Mouse (Mus musculus) G1E (cell line): ENCODE data around the gene Ttll10. TPM values are rescaled to one million over a fixed set of nuclear protein-coding genes. Genes with fewer than 3 reads are reported as not detected.

Source experiments
- ATAC-seq: 2 replicates; pipeline ENCODE4 v1.8.0; 2016; ENCODE audit warnings: mild to moderate bottlenecking; ENCODE audit not compliant: insufficient number of reproducible peaks, poor library complexity, low FRiP score, severe bottlenecking; ENCODE audit errors: extremely low read depth
- DNase-seq: peaks from one replicate; pipeline ENCODE4 v3.0.0; 2012; ENCODE audit warnings: low spot score
- H3K27me3 ChIP-seq: 2 replicates; pipeline ENCODE4 v1.6.1; 2012; ENCODE audit warnings: mild to moderate bottlenecking, low read length, inconsistent platforms; ENCODE audit not compliant: insufficient read depth
- H3K36me3 ChIP-seq: replicated peaks from 2 replicates; pipeline ENCODE3; 2012; ENCODE audit warnings: mild to moderate bottlenecking, inconsistent platforms
- H3K4me1 ChIP-seq: 2 replicates; pipeline ENCODE4 v1.6.1; 2012; ENCODE audit warnings: low read depth, low read length, inconsistent platforms, mixed read lengths; ENCODE audit not compliant: insufficient read depth
- H3K4me3 ChIP-seq: 2 replicates; pipeline ENCODE4 v1.5.1; 2012; ENCODE audit warnings: low read depth, mild to moderate bottlenecking, inconsistent platforms, low read length, moderate library complexity, mixed read lengths
- H3K9me3 ChIP-seq: replicated peaks from 2 replicates; pipeline ENCODE4 v1.6.1; 2012; ENCODE audit warnings: inconsistent platforms
- CTCF ChIP-seq: IDR thresholded peaks from 2 replicates; pipeline ENCODE4 v1.5.1; 2012; ENCODE audit warnings: low read depth, low read length, inconsistent platforms, mixed read lengths
- GATA1 ChIP-seq: IDR thresholded peaks from 2 replicates; pipeline ENCODE4 v1.6.1; 2012; ENCODE audit warnings: borderline replicate concordance, low read length, inconsistent platforms, mixed read lengths
- GATA2 ChIP-seq: IDR thresholded peaks from 2 replicates; pipeline ENCODE4 v1.6.1; 2012; ENCODE audit warnings: low read depth, low read length, inconsistent platforms, borderline replicate concordance
- POLR2AphosphoS5 ChIP-seq: IDR thresholded peaks from 2 replicates; pipeline ENCODE4 v1.6.1; 2012; ENCODE audit warnings: low read depth, low read length, inconsistent platforms; ENCODE audit not compliant: insufficient replicate concordance
- TAL1 ChIP-seq: conservative IDR thresholded peaks from 2 replicates; pipeline ENCODE4 v1.6.1; 2012; ENCODE audit warnings: low read depth, low read length, inconsistent platforms, mixed read lengths
- polyA plus RNA-seq: library from polyadenylated mRNA; stranded (reverse); fragments of >175 nt; gene quantifications from 2 replicates; pipeline ENCODE4 v1.2.3, GENCODE M21; 2012
- total RNA-seq, 2 experiments: library from RNA; stranded (forward) in 1 of 2; stranded (reverse) in 1 of 2; fragments of 200-1000 nt in 1 of 2; fragments of >200 nt in 1 of 2; fragmentation: Nextera tagmentation in 1 of 2; gene quantifications; 2 replicates each; pipeline ENCODE4 v1.2.3; 2014 to 2017

Gene Ttll10
- total and polyA plus RNA-seq, 3 experiments, result 1.5 TPM; not detected in 2

DNA sequence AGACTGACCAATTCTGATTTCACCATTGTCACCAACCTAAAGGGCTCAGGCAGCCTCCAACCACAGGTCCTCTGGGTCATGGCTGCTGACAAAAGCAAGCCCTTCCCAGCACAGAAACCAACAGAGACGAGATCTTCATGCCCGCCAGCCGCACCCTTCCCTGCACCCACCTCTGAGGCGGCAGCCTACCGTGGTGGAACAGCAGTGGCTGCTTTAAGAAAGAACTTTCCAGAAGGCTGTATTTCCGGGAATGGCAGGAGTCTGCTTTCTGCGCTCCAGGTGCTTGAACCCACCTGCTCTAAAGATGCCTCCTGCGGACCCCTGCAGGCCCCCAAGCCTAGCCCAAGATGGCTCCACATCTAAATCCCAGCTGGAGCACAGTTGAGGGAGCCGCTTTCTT is 388 bp downstream of the Ttll10 start:
- H3K27me3 ChIP-seq, result peaks cover 23% of the 10 kb centered on the region
- H3K4me3 ChIP-seq, result no peak overlapping the region
- H3K4me1 ChIP-seq, result 0 out of 2 replicates have a peak, but pooled peaks cover 4% of the 10 kb centered on the region
- no peak for ATAC-seq
- no peak for TF ChIP-seq GATA2
- no peak for TF ChIP-seq POLR2AphosphoS5
- TF ChIP-seq CTCF, result no peak
- no peak for TF ChIP-seq GATA1
- TF ChIP-seq TAL1, result no peak
- no peaks in the 10 kb centered on the region for H3K9me3 ChIP-seq
- no peaks in the 10 kb centered on the region for H3K36me3 ChIP-seq
- no peak for DNase-seq

DNA sequence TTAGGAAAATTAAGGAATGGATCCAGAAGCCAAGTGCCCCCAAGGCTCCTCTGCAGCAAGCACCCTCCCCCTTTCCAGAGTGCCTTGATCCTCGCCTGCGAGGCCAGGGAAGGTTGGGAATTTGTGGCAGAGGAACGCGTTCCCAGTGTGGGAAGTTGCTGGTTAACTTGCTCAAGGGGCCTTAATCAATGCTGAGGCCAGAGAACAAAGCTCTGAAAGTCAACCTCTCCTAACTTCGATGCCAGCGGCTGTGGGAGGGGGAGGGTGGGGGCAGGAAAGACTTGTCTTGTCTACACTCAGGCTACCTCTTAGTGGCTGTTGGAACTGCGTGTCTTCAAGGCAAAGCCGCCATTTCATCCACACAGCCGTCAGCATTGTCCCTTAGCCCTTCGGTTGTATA is 1.5 kb downstream of the Ttll10 start:
- Histone ChIP-seq H3K4me1 (0 out of 2 replicates have a peak, but pooled peaks cover 4% of the 10 kb centered on the region), H3K36me3 (no peaks in the 10 kb centered on the region), H3K27me3 (peaks cover 23% of the 10 kb centered on the region), H3K4me3 (no peak overlapping the region), H3K9me3 (no peaks in the 10 kb centered on the region)
- TF ChIP-seq POLR2AphosphoS5, result no peak
- TF ChIP-seq GATA1, result no peak
- no peak for TF ChIP-seq GATA2
- TF ChIP-seq TAL1, result no peak
- no peak for TF ChIP-seq CTCF
- ATAC-seq (no peak), DNase-seq (no peak)

DNA sequence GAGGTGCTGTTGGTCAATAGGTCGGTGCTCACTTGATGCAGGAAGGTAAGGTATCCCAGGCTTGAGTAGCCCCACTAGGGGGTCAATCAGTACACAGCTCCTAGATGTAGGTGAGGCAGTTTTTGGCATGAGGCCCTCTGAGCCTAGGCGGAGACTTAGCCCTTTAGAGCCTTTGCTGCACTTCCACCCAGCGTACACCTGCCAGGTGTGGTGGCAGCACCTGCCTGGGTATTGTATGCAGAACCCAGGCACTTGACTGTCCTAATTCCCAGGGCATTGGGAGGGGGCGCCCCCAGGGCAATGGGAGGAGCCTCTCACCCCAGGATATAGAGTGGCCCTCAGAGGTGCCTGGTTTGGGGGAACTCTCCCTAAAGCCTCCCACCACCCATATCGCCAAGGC is 4.0 kb downstream of the Ttll10 start:
- DNase-seq (no peak), ATAC-seq (no peak)
- no peaks in the 10 kb centered on the region for H3K9me3 ChIP-seq
- H3K4me3 ChIP-seq, result no peak overlapping the region
- peaks cover 23% of the 10 kb centered on the region for H3K27me3 ChIP-seq
- 0 out of 2 replicates have a peak, but pooled peaks cover 4% of the 10 kb centered on the region for H3K4me1 ChIP-seq
- no peak for TF ChIP-seq POLR2AphosphoS5
- TF ChIP-seq GATA2, result no peak
- TF ChIP-seq TAL1, result no peak
- no peak for TF ChIP-seq GATA1
- TF ChIP-seq CTCF, result no peak
- no peaks in the 10 kb centered on the region for H3K36me3 ChIP-seq

DNA sequence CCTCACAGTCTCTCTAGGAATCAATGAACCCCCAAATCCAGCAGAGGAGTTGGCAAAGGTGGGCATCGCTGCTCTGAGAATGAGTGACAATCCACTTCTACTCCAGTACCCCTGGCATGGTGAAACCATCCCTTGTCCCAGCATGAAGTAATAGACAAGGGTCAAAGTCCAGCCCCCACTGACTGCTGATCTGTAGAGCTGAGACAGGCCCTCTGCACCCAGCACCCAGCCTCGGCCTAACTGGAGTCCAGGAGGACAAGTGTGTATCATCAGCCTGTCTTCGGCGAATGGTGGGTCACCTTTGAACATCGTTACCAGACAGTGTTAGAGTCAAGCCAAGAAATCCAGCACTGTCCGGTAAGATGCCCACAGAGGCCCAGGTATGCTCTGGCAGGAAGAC is 4.6 kb downstream of the Ttll10 start:
- no peak for DNase-seq
- no peak for ATAC-seq
- no peak for TF ChIP-seq GATA1
- no peak for TF ChIP-seq POLR2AphosphoS5
- no peak for TF ChIP-seq TAL1
- no peak for TF ChIP-seq GATA2
- TF ChIP-seq CTCF, result no peak
- no peaks in the 10 kb centered on the region for H3K36me3 ChIP-seq
- H3K9me3 ChIP-seq, result no peaks in the 10 kb centered on the region
- H3K4me1 ChIP-seq, result 0 out of 2 replicates have a peak, but pooled peaks cover 2% of the 10 kb centered on the region
- H3K27me3 ChIP-seq, result peaks cover 19% of the 10 kb centered on the region
- H3K4me3 ChIP-seq, result no peak overlapping the region

DNA sequence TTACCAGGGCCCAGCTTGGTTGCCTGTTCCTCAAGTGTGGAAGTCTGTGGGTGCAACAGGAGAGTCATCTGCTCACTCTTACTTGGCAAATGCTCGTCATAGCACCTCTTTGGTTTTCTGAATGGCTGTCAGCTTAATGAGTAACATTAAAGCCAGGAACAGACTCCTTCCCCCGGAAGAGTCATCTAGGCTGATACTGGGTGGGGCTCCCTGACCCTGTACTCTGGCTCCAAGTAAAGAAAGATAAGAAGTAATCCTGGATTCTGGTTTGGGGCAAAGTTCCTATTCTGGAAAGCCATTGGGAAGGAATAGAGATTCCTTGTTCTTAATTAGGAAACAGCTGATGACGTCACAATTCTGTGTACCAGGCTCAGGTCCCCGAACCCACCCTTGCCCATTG is 5.1 kb downstream of the Ttll10 start:
- Histone ChIP-seq H3K9me3 (no peaks in the 10 kb centered on the region), H3K27me3 (peaks cover 14% of the 10 kb centered on the region; the same call in 1 of the 2 replicates), H3K4me3 (no peak overlapping the region), H3K36me3 (no peaks in the 10 kb centered on the region), H3K4me1 (no peaks in the 10 kb centered on the region)
- TF ChIP-seq CTCF (no peak), TAL1 (no peak), GATA1 (no peak), POLR2AphosphoS5 (no peak), GATA2 (no peak)
- no peak; the same call in 1 of the 2 replicates for ATAC-seq
- DNase-seq, result no peak

DNA sequence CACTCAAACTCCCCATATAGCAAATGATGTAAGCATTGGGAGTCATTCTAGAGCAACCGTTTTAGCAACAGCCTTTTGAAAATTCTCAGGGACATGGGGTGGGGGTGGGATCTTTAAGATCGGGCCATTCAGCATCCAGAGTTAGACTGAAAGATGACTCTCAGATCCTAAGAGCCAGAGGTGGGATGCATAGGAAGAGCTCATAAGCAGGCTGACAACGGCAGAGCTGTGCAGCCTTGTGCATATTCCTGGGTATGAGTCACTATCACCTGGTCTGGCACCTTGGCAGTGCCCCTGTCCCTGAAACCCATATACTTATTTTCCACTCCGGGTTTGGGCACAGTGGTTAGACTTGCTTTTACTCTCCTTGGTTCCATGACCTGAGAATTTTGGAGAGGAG is 6.1 kb downstream of the Ttll10 start:
- TF ChIP-seq GATA2, result no peak
- TF ChIP-seq GATA1, result no peak
- TF ChIP-seq POLR2AphosphoS5, result no peak
- Histone ChIP-seq H3K4me3 (no peak overlapping the region), H3K27me3 (peaks cover 12% of the 10 kb centered on the region; the same call in 1 of the 2 replicates), H3K4me1 (no peaks in the 10 kb centered on the region), H3K36me3 (no peaks in the 10 kb centered on the region), H3K9me3 (no peaks in the 10 kb centered on the region)
- ATAC-seq, result no peak
- DNase-seq, result no peak

DNA sequence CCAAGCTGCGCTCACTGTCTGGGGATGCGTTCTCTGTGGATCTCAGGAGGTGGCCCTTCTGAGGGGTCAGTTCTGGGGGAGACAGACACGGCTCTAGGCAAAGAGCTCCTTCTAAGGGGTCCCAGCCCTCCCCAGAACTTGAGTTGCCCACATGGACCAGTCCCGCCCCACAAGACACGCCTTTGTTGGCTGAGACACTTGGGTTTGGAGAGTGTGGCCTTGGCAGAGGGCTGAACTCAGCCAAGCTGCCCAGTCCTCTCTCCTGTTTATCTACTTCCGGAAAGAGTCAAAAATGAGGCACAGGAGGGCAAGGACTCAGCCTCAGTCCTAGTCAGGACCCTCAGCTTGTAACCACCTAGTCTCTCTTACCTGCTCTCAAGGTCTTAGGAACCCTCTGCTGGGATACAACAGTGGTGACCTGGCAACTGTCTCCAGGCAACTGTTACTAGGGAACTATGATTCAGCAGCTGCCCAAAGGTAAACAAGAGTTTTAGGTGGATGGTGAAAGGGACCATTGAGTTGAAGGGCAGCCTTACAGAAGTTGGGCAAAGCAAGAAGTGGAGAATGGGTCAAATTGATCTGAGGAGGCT is 8.7 kb downstream of the Ttll10 start:
- Histone ChIP-seq H3K4me3 (no peak overlapping the region), H3K4me1 (no peaks in the 10 kb centered on the region), H3K36me3 (no peaks in the 10 kb centered on the region), H3K9me3 (no peaks in the 10 kb centered on the region), H3K27me3 (peaks cover 11% of the 10 kb centered on the region; the same call in 1 of the 2 replicates)
- DNase-seq (no peak), ATAC-seq (no peak)
- TF ChIP-seq GATA1 (no peak), POLR2AphosphoS5 (no peak), TAL1 (no peak), GATA2 (no peak), CTCF (no peak)
